Mouse (Mus musculus) cerebellum, adult 2 months (tissue): ENCODE measurements at regions not wholly inside any gene's neighbourhood (a gene's known extent, or its start where the extent isn't known, plus 50 kb on each side); places are given as distances from the start of the nearest gene placed in this dataset.

Source experiments
- DNase-seq, 2 experiments: peaks; one replicate each; pipeline ENCODE4 v3.0.0; 2021
- H3K27ac ChIP-seq: fragments of 200-500 bp; 2 replicates; pipeline ENCODE4 v1.5.1; 2012; ENCODE audit warnings: low read length, control low read depth, inconsistent platforms; ENCODE audit not compliant: insufficient read depth
- H3K27me3 ChIP-seq: fragments of 200-500 bp; 2 replicates; pipeline ENCODE4 v1.6.1; 2012; ENCODE audit warnings: inconsistent platforms, mild to moderate bottlenecking, low read length, moderate library complexity; ENCODE audit not compliant: control insufficient read depth, insufficient read depth
- H3K4me1 ChIP-seq: fragments of 200-500 bp; 2 replicates; pipeline ENCODE4 v1.6.1; 2011; ENCODE audit warnings: low read length; ENCODE audit not compliant: control insufficient read depth, insufficient read depth
- H3K4me3 ChIP-seq: fragments of 200-500 bp; replicated peaks from 2 replicates; pipeline ENCODE3; 2011; ENCODE audit warnings: mild to moderate bottlenecking, low read depth, low read length, control low read depth; ENCODE audit not compliant: insufficient read depth
- CTCF ChIP-seq: fragments of 200-500 bp; IDR thresholded peaks from 2 replicates; pipeline ENCODE4 v1.5.1; 2011; ENCODE audit warnings: low read depth, mild to moderate bottlenecking, control low read depth, low read length, moderate library complexity, borderline replicate concordance; ENCODE audit not compliant: insufficient read depth
- POLR2A ChIP-seq: fragments of 200-500 bp; IDR thresholded peaks from 2 replicates; pipeline ENCODE4 v1.6.1; 2011; ENCODE audit warnings: low read length, control low read depth, borderline replicate concordance; ENCODE audit not compliant: insufficient read depth
- WGBS: fragments of 180-500 bp; shearing (Covaris S2); methylation state at CpG from one replicate; pipeline ENCODE4 v1.1.7; 2018; 5-methylcytosine and 5-hydroxymethylcytosine counted together

GRCm38 (mm10) chr2:61113916-61114315 lies 150.9 kb upstream of the Rbms1 start:
- no peak for DNase-seq
- Histone ChIP-seq H3K27ac (no peak overlapping the region), H3K4me1 (no peaks in the 10 kb centered on the region), H3K4me3 (no peak overlapping the region), H3K27me3 (no peaks in the 10 kb centered on the region)
- TF ChIP-seq CTCF (no peak), POLR2A (no peak)
- 94% methylated on average over 6 of the region's 6 CpGs for WGBS

GRCm38 (mm10) chr2:61110591-61110990 lies 147.6 kb upstream of the Rbms1 start:
- no peak overlapping the region for H3K4me3 ChIP-seq
- no peaks in the 10 kb centered on the region for H3K4me1 ChIP-seq
- H3K27me3 ChIP-seq, result no peaks in the 10 kb centered on the region
- DNase-seq, result no peak
- WGBS, result 80% methylated on average over 9 of the region's 9 CpGs
- no peak for TF ChIP-seq CTCF
- TF ChIP-seq POLR2A, result no peak
- no peak overlapping the region for H3K27ac ChIP-seq

GRCm38 (mm10) chr2:61109564-61109963 lies 146.6 kb upstream of the Rbms1 start:
- no peak for TF ChIP-seq POLR2A
- no peak for TF ChIP-seq CTCF
- Histone ChIP-seq H3K27me3 (no peaks in the 10 kb centered on the region), H3K4me3 (no peak overlapping the region), H3K4me1 (no peaks in the 10 kb centered on the region), H3K27ac (no peak overlapping the region)
- WGBS, result 43% methylated on average over 3 of the region's 3 CpGs
- no peak for DNase-seq

- 92% methylated on average over 6 of the region's 6 CpGs for WGBS
- no peak for DNase-seq
- Histone ChIP-seq H3K27ac (no peak overlapping the region), H3K4me3 (no peak overlapping the region), H3K4me1 (no peaks in the 10 kb centered on the region), H3K27me3 (no peaks in the 10 kb centered on the region)
- no peak for TF ChIP-seq CTCF
Measured at GRCm38 (mm10) chr2:61105169-61105568, 142.2 kb upstream of the Rbms1 start.

- no peak for TF ChIP-seq POLR2A
- TF ChIP-seq CTCF, result no peak
- 90% methylated on average over 4 of the region's 4 CpGs for WGBS
- Histone ChIP-seq H3K4me1 (no peaks in the 10 kb centered on the region), H3K27me3 (no peaks in the 10 kb centered on the region; the same call in 1 of the 2 replicates), H3K27ac (no peak overlapping the region), H3K4me3 (no peak overlapping the region)
- DNase-seq, result no peak
Measured at GRCm38 (mm10) chr2:61100854-61101253, 137.9 kb upstream of the Rbms1 start.

- Histone ChIP-seq H3K4me3 (no peak overlapping the region), H3K27me3 (no peaks in the 10 kb centered on the region), H3K27ac (no peak overlapping the region), H3K4me1 (no peaks in the 10 kb centered on the region)
- TF ChIP-seq CTCF, result no peak
- TF ChIP-seq POLR2A, result no peak
- DNase-seq, result no peak
Measured at GRCm38 (mm10) chr2:61088501-61088900, 125.5 kb upstream of the Rbms1 start.

- 71% methylated on average over 3 of the region's 3 CpGs for WGBS
- H3K27ac ChIP-seq, result no peak overlapping the region
- no peaks in the 10 kb centered on the region for H3K4me1 ChIP-seq
- DNase-seq, result no peak
- no peak for TF ChIP-seq POLR2A
- no peak for TF ChIP-seq CTCF
- H3K27me3 ChIP-seq, result no peaks in the 10 kb centered on the region; the same call in 1 of the 2 replicates
- no peak overlapping the region for H3K4me3 ChIP-seq
Measured at GRCm38 (mm10) chr2:61084835-61085234, 121.8 kb upstream of the Rbms1 start.

GRCm38 (mm10) chr2:61083100-61083499 lies 120.1 kb upstream of the Rbms1 start:
- no peaks in the 10 kb centered on the region for H3K4me1 ChIP-seq
- no peak overlapping the region for H3K4me3 ChIP-seq
- TF ChIP-seq POLR2A (no peak), CTCF (no peak)
- no peak overlapping the region for H3K27ac ChIP-seq
- no peaks in the 10 kb centered on the region; the same call in 1 of the 2 replicates for H3K27me3 ChIP-seq
- DNase-seq, result no peak
- whole genome bisulfite sequencing, result 79% methylated on average over 1 of the region's 1 CpGs
